Mouse (Mus musculus): ENCODE measurements around the gene Gm20403. TPM values are rescaled to one million over a fixed set of nuclear protein-coding genes. Genes with fewer than 3 reads are reported as not detected.

The Gm20403 gene
- total and polyA plus RNA-seq, 3 experiments, result not detected

GRCm38 (mm10) chr12:55006071-55006470, 19.7 kb upstream of the Gm20403 start:
- Histone ChIP-seq H3K27me3 (replicated peaks) (no peaks in the 10 kb centered on the region), H3K9me3 (replicated peaks; ENCODE audit: low read length) (peaks cover 5% of the 10 kb centered on the region), H3K4me1 (ENCODE audit: control insufficient read depth in 1 of 2, insufficient read depth in 2 of 2) (no peaks in the 10 kb centered on the region), H3K4me3 (replicated peaks in 1 of 3; ENCODE audit: low read depth in 2 of 3, low read length in 2 of 3, poor library complexity in 1 of 3) (no peak overlapping the region), H3K4me2 (ENCODE audit: insufficient read depth, low read depth, poor library complexity, severe bottlenecking) (no peak overlapping the region), H3K27ac (ENCODE audit: insufficient read depth, low read depth) (no peak overlapping the region), H3K9ac (ENCODE audit: insufficient read depth, low read depth) (no peak overlapping the region), H3K36me3 (replicated peaks in 1 of 2; ENCODE audit: control insufficient read depth in 1 of 2, insufficient read depth in 1 of 2, low read length in 1 of 2) (no peaks in the 10 kb centered on the region), H3K79me2 (replicated peaks; ENCODE audit: control insufficient read depth, extremely low read depth, insufficient read depth, poor library complexity, severe bottlenecking) (no peaks in the 10 kb centered on the region)
- no peak for DNase-seq (ENCODE audit: extremely low read depth)
- in situ Hi-C loops (cut with MboI; ENCODE audit: low pct_ligation_motif_present, low pct_unique_long_range_greater_than_20kb, low sequenced_read_pairs) (no loop called here), dilution Hi-C loops (cut with MboI; ENCODE audit: extremely low pct_ligation_motif_present, extremely low pct_unique_long_range_greater_than_20kb, low sequenced_read_pairs) (no loop called here)
- no peak for TF ChIP-seq USF1 (IDR thresholded peaks at IDR 0.05; ENCODE audit: low read depth, low read length)
- TF ChIP-seq TBP (conservative IDR thresholded peaks at IDR 0.05; ENCODE audit: low read depth, low read length), result no peak
- no peak for TF ChIP-seq BHLHE40 (IDR thresholded peaks at IDR 0.05; ENCODE audit: low read depth, low read length)
- no peak for TF ChIP-seq NELFE (IDR thresholded peaks at IDR 0.05; ENCODE audit: low read depth, low read length)
- TF ChIP-seq MAX (IDR thresholded peaks at IDR 0.05; ENCODE audit: low read length), result no peak
- no peak for TF ChIP-seq POLR2A (IDR thresholded peaks at IDR 0.05; ENCODE audit: low read depth, low read length)
- no peak for TF ChIP-seq IRF4 (IDR thresholded peaks at IDR 0.05; ENCODE audit: low read depth, low read length)
- TF ChIP-seq E2F4 (IDR thresholded peaks at IDR 0.05; ENCODE audit: insufficient replicate concordance, low read depth, low read length), result no peak
- no peak for TF ChIP-seq MYC (IDR thresholded peaks at IDR 0.05; ENCODE audit: low read depth, low read length)
- TF ChIP-seq KAT2A (IDR thresholded peaks at IDR 0.05; ENCODE audit: insufficient replicate concordance, low read length), result no peak
- TF ChIP-seq POLR2AphosphoS2 (IDR thresholded peaks at IDR 0.05; ENCODE audit: low read depth, low read length), result no peak
- no peak for TF ChIP-seq ETS1 (conservative IDR thresholded peaks at IDR 0.05; ENCODE audit: low read depth, low read length)
- TF ChIP-seq MXI1 (IDR thresholded peaks at IDR 0.05; ENCODE audit: low read depth, low read length), result no peak
- TF ChIP-seq USF2 (conservative IDR thresholded peaks at IDR 0.05; ENCODE audit: low read depth, low read length), result no peak
- TF ChIP-seq UBTF (IDR thresholded peaks at IDR 0.05; ENCODE audit: low read depth, low read length), result no peak
- TF ChIP-seq GABPA (IDR thresholded peaks at IDR 0.05; ENCODE audit: insufficient replicate concordance, low read depth, low read length), result no peak
- TF ChIP-seq CHD1 (IDR thresholded peaks at IDR 0.05; ENCODE audit: low read depth, low read length), result no peak
- TF ChIP-seq RCOR1 (conservative IDR thresholded peaks at IDR 0.05; ENCODE audit: low read depth, low read length), result no peak
- TF ChIP-seq SIN3A (IDR thresholded peaks at IDR 0.05; ENCODE audit: low read length), result no peak
- TF ChIP-seq JUND (conservative IDR thresholded peaks at IDR 0.05; ENCODE audit: low read depth, low read length), result no peak

GRCm38 (mm10) chr12:55004396-55004795, 18.1 kb upstream of the Gm20403 start:
- H3K27ac ChIP-seq (ENCODE audit: insufficient read depth, low read depth), result no peak overlapping the region
- H3K4me3 ChIP-seq (replicated peaks in 1 of 3; ENCODE audit: low read depth in 2 of 3, low read length in 2 of 3, poor library complexity in 1 of 3), result no peak overlapping the region
- dilution Hi-C loops (cut with MboI; ENCODE audit: extremely low pct_ligation_motif_present, extremely low pct_unique_long_range_greater_than_20kb, low sequenced_read_pairs), result no loop called here
- DNase-seq (ENCODE audit: extremely low read depth), result no peak
- H3K4me1 ChIP-seq (ENCODE audit: control insufficient read depth in 1 of 2, insufficient read depth in 2 of 2), result no peaks in the 10 kb centered on the region
- H3K9ac ChIP-seq (ENCODE audit: insufficient read depth, low read depth), result no peak overlapping the region
- H3K79me2 ChIP-seq (replicated peaks; ENCODE audit: control insufficient read depth, extremely low read depth, insufficient read depth, poor library complexity, severe bottlenecking), result no peaks in the 10 kb centered on the region
- peaks cover 5% of the 10 kb centered on the region for H3K9me3 ChIP-seq (replicated peaks; ENCODE audit: low read length)
- in situ Hi-C loops (cut with MboI; ENCODE audit: low pct_ligation_motif_present, low pct_unique_long_range_greater_than_20kb, low sequenced_read_pairs), result no loop called here
- TF ChIP-seq CHD1 (IDR thresholded peaks at IDR 0.05; ENCODE audit: low read depth, low read length), result no peak
- no peak for TF ChIP-seq RAD21 (IDR thresholded peaks at IDR 0.05; ENCODE audit: low read depth, low read length)
- no peak for TF ChIP-seq CTCF (conservative IDR thresholded peaks at IDR 0.05 in 1 of 2, IDR thresholded peaks at IDR 0.05 in 1 of 2; ENCODE audit: low read depth in 2 of 2, low read length in 2 of 2)
- TF ChIP-seq TCF12 (IDR thresholded peaks at IDR 0.05; ENCODE audit: low read depth, low read length), result no peak
- no peak for TF ChIP-seq ELF1 (IDR thresholded peaks at IDR 0.05; ENCODE audit: low read depth, low read length)
- no peak for TF ChIP-seq UBTF (IDR thresholded peaks at IDR 0.05; ENCODE audit: low read depth, low read length)
- TF ChIP-seq GABPA (IDR thresholded peaks at IDR 0.05; ENCODE audit: insufficient replicate concordance, low read depth, low read length), result no peak
- no peak for TF ChIP-seq ETS1 (conservative IDR thresholded peaks at IDR 0.05; ENCODE audit: low read depth, low read length)
- TF ChIP-seq ZMIZ1 (IDR thresholded peaks at IDR 0.05; ENCODE audit: low read depth, low read length), result no peak
- TF ChIP-seq E2F4 (IDR thresholded peaks at IDR 0.05; ENCODE audit: insufficient replicate concordance, low read depth, low read length), result no peak
- TF ChIP-seq ZC3H11A (IDR thresholded peaks at IDR 0.05; ENCODE audit: low read depth, low read length), result no peak
- no peak for TF ChIP-seq MYC (IDR thresholded peaks at IDR 0.05; ENCODE audit: low read depth, low read length)
- TF ChIP-seq ZNF384 (IDR thresholded peaks at IDR 0.05; ENCODE audit: low read depth, low read length), result no peak
- TF ChIP-seq POLR2AphosphoS2 (IDR thresholded peaks at IDR 0.05; ENCODE audit: low read depth, low read length), result no peak
- no peak for TF ChIP-seq USF2 (conservative IDR thresholded peaks at IDR 0.05; ENCODE audit: low read depth, low read length)
- TF ChIP-seq POLR2A (IDR thresholded peaks at IDR 0.05; ENCODE audit: low read depth, low read length), result no peak
- no peak for TF ChIP-seq RCOR1 (conservative IDR thresholded peaks at IDR 0.05; ENCODE audit: low read depth, low read length)
- TF ChIP-seq ZKSCAN1 (IDR thresholded peaks at IDR 0.05; ENCODE audit: borderline replicate concordance, low read depth, low read length), result no peak
- TF ChIP-seq IRF4 (IDR thresholded peaks at IDR 0.05; ENCODE audit: low read depth, low read length), result no peak
- TF ChIP-seq EP300 (IDR thresholded peaks at IDR 0.05; ENCODE audit: low read length), result no peak
- no peaks in the 10 kb centered on the region for H3K27me3 ChIP-seq (replicated peaks)
- H3K4me2 ChIP-seq (ENCODE audit: insufficient read depth, low read depth, poor library complexity, severe bottlenecking), result no peak overlapping the region
- H3K36me3 ChIP-seq (replicated peaks in 1 of 2; ENCODE audit: control insufficient read depth in 1 of 2, insufficient read depth in 1 of 2, low read length in 1 of 2), result no peaks in the 10 kb centered on the region

Data from CH12.LX (cell line).